Mouse (Mus musculus) midbrain, postnatal 0 days (tissue): ENCODE results near the gene Sugct. TPM values are rescaled to one million over a fixed set of nuclear protein-coding genes. Genes with fewer than 3 reads are reported as not detected.

Source experiments
- ATAC-seq: fragments of 200-750 bp; cut with Nextera tagmentation; 2 replicates; pipeline ENCODE4 v1.8.0; 2017; ENCODE audit warnings: moderate number of reproducible peaks, mild to moderate bottlenecking, moderate TSS enrichment, moderate library complexity; ENCODE audit not compliant: low FRiP score
- DNase-seq: peaks from one replicate; pipeline ENCODE4 v3.0.0-alpha.2; 2015; ENCODE audit warnings: low spot score
- H3K27ac ChIP-seq: fragments of 300-500 bp; sonication (generic); 2 replicates; pipeline ENCODE4 v1.5.1; 2014; ENCODE audit warnings: low read depth, mild to moderate bottlenecking, low read length, mixed read lengths
- H3K27me3 ChIP-seq: fragments of 300-500 bp; sonication (generic); 2 replicates; pipeline ENCODE4 v1.6.1; 2014; ENCODE audit warnings: low read length, control low read depth, mixed read lengths; ENCODE audit not compliant: insufficient read depth
- H3K36me3 ChIP-seq: fragments of 300-500 bp; sonication (generic); 2 replicates; pipeline ENCODE4 v1.6.1; 2014; ENCODE audit warnings: low read length, control low read depth, mixed read lengths; ENCODE audit not compliant: insufficient read depth
- H3K4me1 ChIP-seq: fragments of 300-500 bp; sonication (generic); 2 replicates; pipeline ENCODE4 v1.6.1; 2014; ENCODE audit warnings: mild to moderate bottlenecking, control low read depth, antibody characterized with exemption, low read length, mixed read lengths; ENCODE audit not compliant: insufficient read depth
- H3K4me2 ChIP-seq: fragments of 300-500 bp; sonication (generic); 2 replicates; pipeline ENCODE4 v1.6.1; 2014; ENCODE audit warnings: low read depth, mild to moderate bottlenecking, low read length, mixed read lengths; ENCODE audit not compliant: poor library complexity, severe bottlenecking
- H3K4me3 ChIP-seq: fragments of 300-500 bp; sonication (generic); 2 replicates; pipeline ENCODE4 v1.5.1; 2014; ENCODE audit warnings: low read depth, mild to moderate bottlenecking, low read length, moderate library complexity
- H3K9ac ChIP-seq: fragments of 300-500 bp; sonication (generic); replicated peaks from 2 replicates; pipeline ENCODE4 v1.6.1; 2014; ENCODE audit warnings: mild to moderate bottlenecking, low read length, moderate library complexity, mixed read lengths; ENCODE audit not compliant: poor library complexity, severe bottlenecking
- H3K9me3 ChIP-seq: fragments of 300-500 bp; sonication (generic); 2 replicates; pipeline ENCODE4 v1.6.1; 2016; ENCODE audit warnings: low read length, control low read depth
- CTCF ChIP-seq: IDR thresholded peaks from 2 replicates; pipeline ENCODE4 v1.5.1; 2016; ENCODE audit warnings: antibody characterized with exemption, mild to moderate bottlenecking
- WGBS: fragments of 180-500 bp; shearing (Covaris S2); extraction: QIAGEN DNeasy Blood & Tissue Kit; methylation state at CpG from one replicate; pipeline ENCODE4 v1.1.7; 2014; 5-methylcytosine and 5-hydroxymethylcytosine counted together
- polyA plus RNA-seq: library from polyadenylated mRNA; unstranded; fragments of >200 nt; fragmentation: Nextera tagmentation; extraction: Ambion mirVana; gene quantifications from 2 replicates; pipeline ENCODE4 v1.2.1, GENCODE M21; 2015
- total RNA-seq: library from RNA; depleted of rRNA; stranded (reverse); fragments of >200 nt; gene quantifications from 2 replicates; pipeline ENCODE4 v1.2.3, GENCODE M21; 2014

Gene Sugct
- total and polyA plus RNA-seq, 2 experiments from 2014 or later = 1.5 to 2.9 TPM

DNA sequence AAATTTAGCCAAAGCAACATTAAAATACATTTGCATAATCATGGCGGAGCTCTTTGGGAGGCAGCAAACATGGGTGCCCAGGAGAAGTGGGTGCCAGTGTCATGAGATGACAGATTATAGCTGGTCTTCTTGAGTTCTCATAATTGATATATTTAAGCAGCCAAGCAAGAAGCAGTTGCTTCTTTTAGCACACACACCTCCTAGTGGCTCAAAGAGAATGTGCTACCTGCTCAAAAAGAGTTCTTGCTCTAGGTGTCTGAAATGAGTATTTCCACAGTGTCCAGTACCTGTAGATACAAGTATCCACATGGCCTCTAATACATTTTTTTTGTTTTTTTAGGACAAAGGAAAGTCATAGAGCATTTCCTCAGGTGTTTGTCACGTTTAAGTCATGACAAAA, 655.6 kb downstream of the Sugct start:
- ATAC-seq (no peak), DNase-seq (peak; percentile 5)
- H3K27ac ChIP-seq = no peak overlapping the region
- H3K9me3 ChIP-seq = no peaks in the 10 kb centered on the region
- no peaks in the 10 kb centered on the region for H3K36me3 ChIP-seq
- peak; percentile 53 for TF ChIP-seq CTCF
- H3K9ac ChIP-seq = no peak overlapping the region
- no peak overlapping the region for H3K4me3 ChIP-seq
- no peaks in the 10 kb centered on the region for H3K27me3 ChIP-seq
- WGBS = 74% methylated on average over 2 of the region's 2 CpGs
- H3K4me1 ChIP-seq = no peaks in the 10 kb centered on the region
- H3K4me2 ChIP-seq = no peak overlapping the region

- Histone ChIP-seq H3K4me3 (no peak overlapping the region), H3K4me1 (no peaks in the 10 kb centered on the region), H3K36me3 (no peaks in the 10 kb centered on the region), H3K9me3 (no peaks in the 10 kb centered on the region), H3K9ac (no peak overlapping the region), H3K27ac (no peak overlapping the region), H3K27me3 (no peaks in the 10 kb centered on the region), H3K4me2 (no peak overlapping the region)
- 92% methylated on average over 4 of the region's 4 CpGs for WGBS
- no peak for TF ChIP-seq CTCF
- DNase-seq (no peak), ATAC-seq (no peak)
Measured at GRCm38 (mm10) chr13:17038341-17038740, 657.0 kb downstream of the Sugct start.

- 97% methylated on average over 3 of the region's 3 CpGs for WGBS
- Histone ChIP-seq H3K4me2 (no peak overlapping the region), H3K27me3 (no peaks in the 10 kb centered on the region), H3K4me3 (no peak overlapping the region), H3K9me3 (no peaks in the 10 kb centered on the region), H3K36me3 (no peaks in the 10 kb centered on the region), H3K4me1 (no peaks in the 10 kb centered on the region), H3K9ac (no peak overlapping the region), H3K27ac (no peak overlapping the region)
- TF ChIP-seq CTCF = no peak
- DNase-seq (no peak), ATAC-seq (no peak)
Measured at GRCm38 (mm10) chr13:17037899-17038298, 657.5 kb downstream of the Sugct start.

- no peak overlapping the region for H3K27ac ChIP-seq
- no peak overlapping the region for H3K4me3 ChIP-seq
- H3K27me3 ChIP-seq = no peaks in the 10 kb centered on the region
- ATAC-seq (no peak), DNase-seq (no peak)
- no peaks in the 10 kb centered on the region for H3K9me3 ChIP-seq
- no peak overlapping the region for H3K4me2 ChIP-seq
- 91% methylated on average over 1 of the region's 1 CpGs for WGBS
- TF ChIP-seq CTCF = no peak
- H3K4me1 ChIP-seq = no peaks in the 10 kb centered on the region
- no peak overlapping the region for H3K9ac ChIP-seq
- no peaks in the 10 kb centered on the region for H3K36me3 ChIP-seq
Measured at GRCm38 (mm10) chr13:17030761-17031160, 664.6 kb downstream of the Sugct start.

- H3K4me1 ChIP-seq = no peaks in the 10 kb centered on the region
Measured at GRCm38 (mm10) chr13:17028595-17028994, 666.8 kb downstream of the Sugct start.

GRCm38 (mm10) chr13:17027846-17028529, 667.4 kb downstream of the Sugct start:
- WGBS = 92% methylated on average over 4 of the region's 4 CpGs
- H3K4me3 ChIP-seq = no peak overlapping the region
- no peak for TF ChIP-seq CTCF
- no peak overlapping the region for H3K27ac ChIP-seq
- ATAC-seq = no peak
- H3K4me1 ChIP-seq = no peaks in the 10 kb centered on the region
- H3K9ac ChIP-seq = no peak overlapping the region
- no peak for DNase-seq
- no peaks in the 10 kb centered on the region for H3K36me3 ChIP-seq
- no peaks in the 10 kb centered on the region for H3K9me3 ChIP-seq
- H3K27me3 ChIP-seq = no peaks in the 10 kb centered on the region
- H3K4me2 ChIP-seq = no peak overlapping the region

More at GRCm38 (mm10) chr13:17028595-17028994, 666.8 kb downstream of the Sugct start:
- DNase-seq (peak; percentile 65), ATAC-seq (no peak)
- Histone ChIP-seq H3K27ac (no peak overlapping the region), H3K9ac (no peak overlapping the region), H3K9me3 (no peaks in the 10 kb centered on the region), H3K36me3 (no peaks in the 10 kb centered on the region), H3K27me3 (no peaks in the 10 kb centered on the region), H3K4me3 (no peak overlapping the region), H3K4me2 (no peak overlapping the region)
- TF ChIP-seq CTCF = peak; percentile 73
- WGBS = 45% methylated on average over 3 of the region's 3 CpGs
